Comparison of ENCODE assay signal across 16 mouse cellular contexts in genomic region chr16:80981573-80982105, GRCm38 (mm10).
A peak's percentile ranks its signal among the peaks of the same experiment; 100 is the strongest.
DNase-seq lines count a peak whose midpoint lies in the region; ATAC-seq and TF ChIP-seq lines count a peak whose summit lies in the region.
"Had no signal": no experiment of that assay in that cellular context is flagged by ENCODE, and none has a peak within 500 bp of the region (broad histone marks: within the 10 kb centered on the region; RNA-seq: fewer than 3 reads in every experiment).

No protein-coding gene starts in this region.

- no peaks in the 10 kb centered on the region for H3K9me3 ChIP-seq in hindbrain, postnatal 0 days (ENCODE audit: low read length)
- no peaks in the 10 kb centered on the region for H3K9me3 ChIP-seq in hindbrain, embryonic 16.5 days (ENCODE audit: control insufficient read depth, low read length)
- H3K9me3 ChIP-seq: embryonic facial prominence, embryonic 12.5 days; forebrain, embryonic 15.5 days; heart, embryonic 12.5 days; hindbrain, embryonic 10.5 days had no signal

- H3K4me2 ChIP-seq in hindbrain, postnatal 0 days (ENCODE audit: low read depth, low read length) = no peak overlapping the region
- no peak overlapping the region for H3K4me2 ChIP-seq in hindbrain, embryonic 16.5 days (ENCODE audit: low read length)
- H3K4me2 ChIP-seq: embryonic facial prominence, embryonic 12.5 days; forebrain, embryonic 15.5 days; heart, embryonic 12.5 days; hindbrain, embryonic 14.5 days had no signal

- H3K4me3 ChIP-seq in hindbrain, postnatal 0 days (ENCODE audit: low read length) = no peak overlapping the region
- no peak overlapping the region for H3K4me3 ChIP-seq in hindbrain, embryonic 16.5 days (ENCODE audit: low read length)
- H3K4me3 ChIP-seq: embryonic facial prominence, embryonic 12.5 days; forebrain, embryonic 15.5 days; heart, embryonic 12.5 days; hindbrain, embryonic 10.5 days had no signal

- no peak for TF ChIP-seq CTCF in hindbrain, postnatal 0 days (IDR thresholded peaks at IDR 0.05; ENCODE audit: low read depth)

- peak; percentile 21 for DNase-seq in hindbrain, postnatal 0 days (ENCODE audit: low spot score)
- peak; percentile 22 for DNase-seq in Muller cell, postnatal 12 days (ENCODE audit: inconsistent ontology term)
- DNase-seq in brain, adult 2 months (ENCODE audit: low read depth, low spot score) = peak; percentile 61
- DNase-seq in telencephalon, adult 2 months (ENCODE audit: low read depth, low spot score) = peak; percentile 63
- no peak for DNase-seq in gastrocnemius, postnatal 14 days
- DNase-seq: adrenal gland, postnatal 10 days; cerebellum, adult 8-10 months; gastrocnemius, postnatal 25 days had no signal

- H3K9ac ChIP-seq in hindbrain, postnatal 0 days (replicated peaks; ENCODE audit: low read length) = no peak overlapping the region
- no peak overlapping the region for H3K9ac ChIP-seq in hindbrain, embryonic 16.5 days (ENCODE audit: low read depth, low read length)
- H3K9ac ChIP-seq: embryonic facial prominence, embryonic 12.5 days; forebrain, embryonic 15.5 days; heart, embryonic 12.5 days; hindbrain, embryonic 14.5 days had no signal

- H3K36me3 ChIP-seq in hindbrain, postnatal 0 days (ENCODE audit: insufficient read depth, low read length) = no peaks in the 10 kb centered on the region
- H3K36me3 ChIP-seq in hindbrain, embryonic 16.5 days (ENCODE audit: control insufficient read depth, insufficient read depth, low read length) = no peaks in the 10 kb centered on the region
- H3K36me3 ChIP-seq: embryonic facial prominence, embryonic 12.5 days; forebrain, embryonic 15.5 days; heart, embryonic 12.5 days; hindbrain, embryonic 10.5 days had no signal

- 27% methylated on average over 2 of the region's 2 CpGs for WGBS in hindbrain, postnatal 0 days
- WGBS in hindbrain, embryonic 16.5 days = 38% methylated on average over 2 of the region's 2 CpGs

- H3K27ac ChIP-seq in hindbrain, postnatal 0 days = no peak overlapping the region
- H3K27ac ChIP-seq in hindbrain, embryonic 16.5 days (ENCODE audit: low read depth, low read length) = no peak overlapping the region
- H3K27ac ChIP-seq: embryonic facial prominence, embryonic 12.5 days; forebrain, embryonic 15.5 days; hindbrain, embryonic 10.5 days; hindbrain, embryonic 14.5 days had no signal

- no peaks in the 10 kb centered on the region for H3K4me1 ChIP-seq in hindbrain, postnatal 0 days (ENCODE audit: insufficient read depth, low read length)
- no peaks in the 10 kb centered on the region for H3K4me1 ChIP-seq in hindbrain, embryonic 16.5 days (ENCODE audit: control insufficient read depth, insufficient read depth, low read depth, low read length)
- H3K4me1 ChIP-seq: embryonic facial prominence, embryonic 12.5 days; forebrain, embryonic 15.5 days; heart, embryonic 12.5 days; hindbrain, embryonic 10.5 days had no signal

- no peak for ATAC-seq in hindbrain, postnatal 0 days
- no peak for ATAC-seq in hindbrain, embryonic 16.5 days
- ATAC-seq: forebrain, embryonic 15.5 days; inflammation-experienced regulatory T-cells, adult 6 months had no signal

- no peaks in the 10 kb centered on the region for H3K27me3 ChIP-seq in hindbrain, postnatal 0 days (ENCODE audit: insufficient read depth, low read length)
- no peaks in the 10 kb centered on the region for H3K27me3 ChIP-seq in hindbrain, embryonic 16.5 days (replicated peaks; ENCODE audit: control insufficient read depth, insufficient read depth, low read length)
- H3K27me3 ChIP-seq: CH12.LX; embryonic facial prominence, embryonic 12.5 days; forebrain, embryonic 15.5 days; heart, embryonic 12.5 days had no signal

- intact Hi-C loops in gastrocnemius, postnatal 14 days (cut with DNase I; ENCODE audit: low total_unique reads) = no loop called here
